Mouse (Mus musculus): Measurements from ENCODE around the gene Gm3543. TPM values are rescaled to one million over a fixed set of nuclear protein-coding genes. Genes with fewer than 3 reads are reported as not detected.
"Not testable (repeated sequence)": the region's sequence is repeated elsewhere in the genome, so short reads cannot be mapped to it uniquely, and the experiment has no call there.

Gm3543 gene
- total RNA-seq (2021) (not detected), polyA plus RNA-seq (2012; rRNA removed) (not detected in 2 replicates)
- long read RNA-seq, result 0 reads

GRCm38 (mm10) chr14:41983225-41983624 is at the start of gene Gm3543:
TSS of gene Gm3543 (minus strand) at chr14:41983325.
- not testable (repeated sequence) for DNase-seq

DNA sequence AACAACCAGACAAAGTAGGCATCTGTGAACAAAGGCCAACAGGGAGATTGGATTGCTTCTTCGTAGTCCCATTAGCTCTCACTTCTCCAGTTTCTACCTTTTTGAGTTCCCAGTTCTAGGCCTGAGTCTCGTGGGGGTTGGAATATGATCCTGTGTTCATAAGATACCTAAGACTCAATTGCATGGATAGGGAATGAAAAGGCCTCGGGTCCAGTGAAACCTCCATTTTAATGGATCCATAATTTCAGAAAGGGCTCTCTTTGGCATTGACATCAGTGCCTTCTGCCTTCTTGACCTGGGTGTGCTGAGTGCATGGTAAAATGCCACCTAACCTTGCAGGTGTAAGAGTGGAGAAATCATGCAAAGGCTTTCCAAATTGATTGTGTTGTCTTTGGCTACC is 14.5 kb downstream of the Gm3543 start:
- DNase-seq, result not testable (repeated sequence)

- not testable (repeated sequence) for DNase-seq
These were observed 15.3 kb downstream of the Gm3543 start, which contains the start of gene Gm6401 for GRCm38 (mm10) chr14:41967827-41968226. TSS of gene Gm6401 (minus strand) at chr14:41967927.

DNA sequence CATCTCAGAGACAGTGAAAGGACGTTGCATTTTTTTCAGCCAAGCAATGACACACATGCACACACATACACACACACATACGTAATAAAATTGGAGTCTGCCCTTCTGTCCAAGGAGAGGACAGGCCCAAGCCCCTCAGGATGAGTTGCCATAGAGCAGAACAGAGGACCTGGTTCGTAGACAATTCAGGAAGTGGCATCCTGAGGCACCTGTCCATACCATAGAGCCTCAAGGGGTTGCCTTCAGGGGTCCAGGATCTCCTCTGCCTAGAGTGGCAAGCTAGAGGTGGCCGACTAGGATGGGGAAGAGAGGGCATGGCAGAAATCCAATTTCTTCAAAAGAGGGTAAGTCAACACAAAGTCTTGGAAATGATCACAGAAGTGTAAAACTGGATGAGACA is 19.0 kb downstream of the Gm3543 start:
- DNase-seq, result not testable (repeated sequence)

DNA sequence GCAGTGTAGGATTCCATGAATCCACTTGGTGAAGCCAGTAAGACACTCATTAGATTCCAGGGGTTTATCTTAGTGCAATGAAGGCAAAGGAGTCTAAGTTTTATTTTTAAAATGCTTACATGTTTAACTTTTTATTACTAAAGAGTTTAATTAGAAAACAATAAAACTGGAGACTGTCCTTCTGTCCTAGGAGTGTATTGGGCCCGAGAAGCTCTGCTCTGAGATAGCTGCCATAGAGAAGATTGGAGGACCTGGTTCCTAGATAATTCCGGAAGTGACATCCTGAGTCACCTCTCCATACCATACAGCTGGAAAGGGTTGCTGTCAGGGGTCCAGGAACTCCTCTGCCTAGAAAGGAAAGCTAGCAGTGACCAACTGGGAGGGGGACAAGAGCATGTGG is 39.4 kb downstream of the Gm3543 start, which contains the start of gene 1700024B05Rik:
TSS of gene 1700024B05Rik (plus strand) at position 301 of the 400 bp plus-strand sequence.
- not testable (repeated sequence) for DNase-seq

Other genes with a start within 250 kb of the Gm3543 start
- gene Gm7929, start 232.7 kb downstream of the Gm3543 start, total RNA-seq (2021), result not detected
- gene Gm7929, start 232.7 kb downstream of the Gm3543 start, polyA plus RNA-seq (2012; rRNA removed), result not detected in 2 replicates
- not detected for gene Gm47189, start 210.9 kb downstream of the Gm3543 start, total RNA-seq (2021)
- not detected in 2 replicates for gene Gm47189, start 210.9 kb downstream of the Gm3543 start, polyA plus RNA-seq (2012; rRNA removed)
- gene Gm7980, start 76.0 kb downstream of the Gm3543 start, total RNA-seq (2021), result not detected
- gene Gm7980, start 76.0 kb downstream of the Gm3543 start, polyA plus RNA-seq (2012; rRNA removed), result not detected in 2 replicates
- not detected for gene 1700049E17Rik1, start 58.4 kb downstream of the Gm3543 start, total RNA-seq (2021)
- gene 1700049E17Rik1, start 58.4 kb downstream of the Gm3543 start, polyA plus RNA-seq (2012; rRNA removed), result not detected in 2 replicates
- not detected for gene 1700024B05Rik, start 39.3 kb downstream of the Gm3543 start, total RNA-seq (2021)
- gene 1700024B05Rik, start 39.3 kb downstream of the Gm3543 start, polyA plus RNA-seq (2012; rRNA removed), result not detected in 2 replicates
- gene Gm6401, start 15.4 kb downstream of the Gm3543 start, total RNA-seq (2021), result not detected
- not detected in 2 replicates for gene Gm6401, start 15.4 kb downstream of the Gm3543 start, polyA plus RNA-seq (2012; rRNA removed)
- gene Gm7951, start 134.0 kb upstream of the Gm3543 start, total RNA-seq (2021), result not detected
- not detected in 2 replicates for gene Gm7951, start 134.0 kb upstream of the Gm3543 start, polyA plus RNA-seq (2012; rRNA removed)
- gene Gm17027, start 179.3 kb upstream of the Gm3543 start, total RNA-seq (2021), result not detected
- not detected in 2 replicates for gene Gm17027, start 179.3 kb upstream of the Gm3543 start, polyA plus RNA-seq (2012; rRNA removed)
- not detected for gene Gm3573, start 207.5 kb upstream of the Gm3543 start, total RNA-seq (2021)
- not detected in 2 replicates for gene Gm3573, start 207.5 kb upstream of the Gm3543 start, polyA plus RNA-seq (2012; rRNA removed)

Measured in adrenal gland, adult 2 months (tissue).